Mouse (Mus musculus): ENCODE measurements around the gene 1600002K03Rik. TPM values are rescaled to one million over a fixed set of nuclear protein-coding genes. Genes with fewer than 3 reads are reported as not detected.

1600002K03Rik gene
- 1 to 10 TPM; 4.5 TPM for total RNA-seq (2021)

GRCm38 (mm10) chr10:80172527-80173292 lies at the start of gene 1600002K03Rik:
Gene 1600002K03Rik, plus strand, starts transcription at chr10:80172944.
- peak; percentile 88 to 92 for DNase-seq (ENCODE audit: extremely low spot score in 1 of 2, low spot score in 2 of 2)
- intact Hi-C loops (cut with DNase I) = no loop called here

GRCm38 (mm10) chr10:80123932-80124562 lies 48.7 kb upstream of the 1600002K03Rik start:
- intact Hi-C loops (cut with DNase I) = no loop called here
- no peak for DNase-seq (ENCODE audit: extremely low spot score in 1 of 2, low spot score in 2 of 2)

- intact Hi-C loops (cut with DNase I) = no loop called here
- DNase-seq (ENCODE audit: extremely low spot score in 1 of 2, low spot score in 2 of 2) = no peak
Observed at GRCm38 (mm10) chr10:80127920-80128319, 44.8 kb upstream of the 1600002K03Rik start.

- intact Hi-C loops (cut with DNase I) = no loop called here
- DNase-seq (ENCODE audit: extremely low spot score in 1 of 2, low spot score in 2 of 2) = no peak
Observed at GRCm38 (mm10) chr10:80129846-80130245, 42.9 kb upstream of the 1600002K03Rik start.

GRCm38 (mm10) chr10:80130403-80131031 lies 42.2 kb upstream of the 1600002K03Rik start:
- DNase-seq (ENCODE audit: extremely low spot score in 1 of 2, low spot score in 2 of 2) = no peak
- intact Hi-C loops (cut with DNase I) = no loop called here

GRCm38 (mm10) chr10:80131316-80131951 lies 41.3 kb upstream of the 1600002K03Rik start:
- intact Hi-C loops (cut with DNase I) = no loop called here
- peak in 1 of 2 experiments; percentile 77 for DNase-seq (ENCODE audit: extremely low spot score in 1 of 2, low spot score in 2 of 2)

GRCm38 (mm10) chr10:80131952-80132350 lies 40.8 kb upstream of the 1600002K03Rik start:
- intact Hi-C loops (cut with DNase I) = no loop called here
- no peak for DNase-seq (ENCODE audit: extremely low spot score in 1 of 2, low spot score in 2 of 2)

- DNase-seq (ENCODE audit: extremely low spot score in 1 of 2, low spot score in 2 of 2) = peak in 1 of 2 experiments; percentile 72
- intact Hi-C loops (cut with DNase I) = no loop called here
Observed at GRCm38 (mm10) chr10:80133226-80133849, 39.4 kb upstream of the 1600002K03Rik start.

GRCm38 (mm10) chr10:80134421-80134820 lies 38.3 kb upstream of the 1600002K03Rik start:
- DNase-seq (ENCODE audit: extremely low spot score in 1 of 2, low spot score in 2 of 2) = peak in 1 of 2 experiments; percentile 55
- intact Hi-C loops (cut with DNase I) = no loop called here

- DNase-seq (ENCODE audit: extremely low spot score in 1 of 2, low spot score in 2 of 2) = peak in 1 of 2 experiments; percentile 33
- intact Hi-C loops (cut with DNase I) = no loop called here
Observed at GRCm38 (mm10) chr10:80135161-80135560, 37.6 kb upstream of the 1600002K03Rik start.

- no peak for DNase-seq (ENCODE audit: extremely low spot score in 1 of 2, low spot score in 2 of 2)
- intact Hi-C loops (cut with DNase I) = no loop called here
Observed at GRCm38 (mm10) chr10:80135641-80136040, 37.1 kb upstream of the 1600002K03Rik start.

- DNase-seq (ENCODE audit: extremely low spot score in 1 of 2, low spot score in 2 of 2) = peak in 1 of 2 experiments; percentile 46
- intact Hi-C loops (cut with DNase I) = no loop called here
Observed at GRCm38 (mm10) chr10:80136179-80136951, 36.4 kb upstream of the 1600002K03Rik start.

GRCm38 (mm10) chr10:80136952-80137625 lies 35.7 kb upstream of the 1600002K03Rik start:
- DNase-seq (ENCODE audit: extremely low spot score in 1 of 2, low spot score in 2 of 2) = peak in 1 of 2 experiments; percentile 72
- intact Hi-C loops (cut with DNase I) = no loop called here

GRCm38 (mm10) chr10:80137626-80138552 lies 34.9 kb upstream of the 1600002K03Rik start:
- DNase-seq (ENCODE audit: extremely low spot score in 1 of 2, low spot score in 2 of 2) = peak in 1 of 2 experiments; percentile 64
- intact Hi-C loops (cut with DNase I) = no loop called here

- intact Hi-C loops (cut with DNase I) = no loop called here
- DNase-seq (ENCODE audit: extremely low spot score in 1 of 2, low spot score in 2 of 2) = peak in 1 of 2 experiments; percentile 85
Observed at GRCm38 (mm10) chr10:80138553-80139438, 33.9 kb upstream of the 1600002K03Rik start, which contains the start of gene Atp5d. Gene Atp5d, plus strand, starts transcription at chr10:80138632.

- no peak for DNase-seq (ENCODE audit: extremely low spot score in 1 of 2, low spot score in 2 of 2)
- intact Hi-C loops (cut with DNase I) = no loop called here
Observed at GRCm38 (mm10) chr10:80139439-80139775, 33.3 kb upstream of the 1600002K03Rik start.
